Mouse (Mus musculus) heart, adult 2 months (tissue): ENCODE results near the gene Trim34b.

Experiments
- CTCF ChIP-seq: fragments of 200-600 bp; IDR thresholded peaks from 2 replicates; pipeline ENCODE4 v1.8.1; 2022; ENCODE audit warnings: antibody characterized with exemption, mild to moderate bottlenecking, moderate library complexity
- EP300 ChIP-seq: fragments of 200-500 bp; IDR thresholded peaks from 2 replicates; pipeline ENCODE4 v1.6.1; 2011; ENCODE audit warnings: low read depth, low read length, control low read depth; ENCODE audit not compliant: insufficient read depth
- POLR2A ChIP-seq: fragments of 200-500 bp; IDR thresholded peaks from 2 replicates; pipeline ENCODE4 v1.6.1; 2011; ENCODE audit warnings: mild to moderate bottlenecking, low read depth, low read length, control low read depth; ENCODE audit not compliant: insufficient read depth

GRCm38 (mm10) chr7:104290641-104291040, 38.6 kb upstream of the Trim34b start:
- no peak for TF ChIP-seq CTCF
- no peak for TF ChIP-seq POLR2A
- no peak for TF ChIP-seq EP300
